Mouse (Mus musculus) liver, embryonic 16.5 days (tissue): Measurements from ENCODE around the gene Tas2r135. TPM values are rescaled to one million over a fixed set of nuclear protein-coding genes. Genes with fewer than 3 reads are reported as not detected.
A peak's percentile ranks its signal among the peaks of the same experiment; 100 is the strongest.

Experiments
- ATAC-seq: fragments of 200-750 bp; cut with Nextera tagmentation; 2 replicates; pipeline ENCODE4 v1.8.0; 2017; ENCODE audit warnings: low read depth, mild to moderate bottlenecking, moderate number of reproducible peaks, moderate library complexity
- H3K27ac ChIP-seq: fragments of 300-500 bp; sonication (generic); 2 replicates; pipeline ENCODE4 v1.5.1; 2014; ENCODE audit warnings: mild to moderate bottlenecking, low read length
- H3K27me3 ChIP-seq: fragments of 300-500 bp; sonication (generic); 2 replicates; pipeline ENCODE4 v1.6.1; 2014; ENCODE audit warnings: low read depth, low read length, mixed read lengths; ENCODE audit not compliant: control insufficient read depth, insufficient read depth
- H3K36me3 ChIP-seq: fragments of 300-500 bp; sonication (generic); 2 replicates; pipeline ENCODE4 v1.6.1; 2014; ENCODE audit warnings: mild to moderate bottlenecking; ENCODE audit not compliant: control insufficient read depth, insufficient read depth
- H3K4me1 ChIP-seq: fragments of 300-500 bp; sonication (generic); 2 replicates; pipeline ENCODE4 v1.6.1; 2014; ENCODE audit warnings: low read depth, low read length, mixed read lengths; ENCODE audit not compliant: control insufficient read depth
- H3K4me2 ChIP-seq: fragments of 300-500 bp; sonication (generic); 2 replicates; pipeline ENCODE4 v1.6.1; 2014; ENCODE audit warnings: low read depth, low read length, mixed read lengths
- H3K4me3 ChIP-seq: fragments of 300-500 bp; sonication (generic); 2 replicates; pipeline ENCODE4 v1.5.1; 2014; ENCODE audit warnings: low read depth, mild to moderate bottlenecking, low read length
- H3K9ac ChIP-seq: fragments of 300-500 bp; sonication (generic); 2 replicates; pipeline ENCODE4 v1.6.1; 2014; ENCODE audit warnings: low read depth, low read length
- H3K9me3 ChIP-seq: fragments of 300-500 bp; sonication (generic); replicated peaks from 2 replicates; pipeline ENCODE4 v1.6.1; 2016; ENCODE audit warnings: low read length; ENCODE audit not compliant: control insufficient read depth
- WGBS: fragments of 180-500 bp; shearing (Covaris S2); extraction: QIAGEN DNeasy Blood & Tissue Kit; methylation state at CpG from one replicate; pipeline ENCODE4 v1.1.7; 2014; ENCODE audit not compliant: insufficient replicate concordance; 5-methylcytosine and 5-hydroxymethylcytosine counted together
- polyA plus RNA-seq: library from polyadenylated mRNA; unstranded; fragments of >200 nt; fragmentation: Nextera tagmentation; extraction: Ambion mirVana; gene quantifications from 2 replicates; pipeline ENCODE4 v1.2.1, GENCODE M21; 2015

Tas2r135 gene
- polyA plus RNA-seq, 1 experiment from 2014 or later, result not detected

GRCm38 (mm10) chr6:42372421-42372815 is 32.8 kb upstream of the Tas2r135 start:
- peak overlapping the region; percentile 58 for H3K4me3 ChIP-seq
- no peaks in the 10 kb centered on the region for H3K27me3 ChIP-seq
- H3K9ac ChIP-seq, result no peak overlapping the region
- H3K27ac ChIP-seq, result peak overlapping the region; percentile 44
- no peaks in the 10 kb centered on the region; the same call in 1 of the 2 replicates for H3K4me1 ChIP-seq
- H3K36me3 ChIP-seq, result no peaks in the 10 kb centered on the region
- H3K4me2 ChIP-seq, result peak overlapping the region; percentile 66
- WGBS, result 47% methylated on average over 9 of the region's 9 CpGs
- ATAC-seq, result peak; percentile 2; the same call in 1 of the 2 replicates
- H3K9me3 ChIP-seq, result no peaks in the 10 kb centered on the region

- H3K9me3 ChIP-seq, result no peaks in the 10 kb centered on the region
- H3K9ac ChIP-seq, result peak within 1 kb of the TSS; percentile 52
- no peaks in the 10 kb centered on the region for H3K36me3 ChIP-seq
- ATAC-seq, result peak; percentile 85
- WGBS, result under 1% methylated on average over 34 of the region's 36 CpGs
- H3K4me2 ChIP-seq, result peak within 1 kb of the TSS; percentile 66
- H3K4me3 ChIP-seq, result peak within 1 kb of the TSS; percentile 58
- no peaks in the 10 kb centered on the region; the same call in 1 of the 2 replicates for H3K4me1 ChIP-seq
- peak within 1 kb of the TSS; percentile 87 for H3K27ac ChIP-seq
- no peaks in the 10 kb centered on the region for H3K27me3 ChIP-seq
These were observed 32.3 kb upstream of the Tas2r135 start, which contains the start of gene Epha1 for GRCm38 (mm10) chr6:42372816-42373547. Gene Epha1, minus strand, starts transcription at chr6:42373268.

- no peaks in the 10 kb centered on the region for H3K36me3 ChIP-seq
- H3K27ac ChIP-seq, result peak overlapping the region; percentile 37; the same call in 1 of the 2 replicates
- ATAC-seq, result no peak
- peak overlapping the region; percentile 66 for H3K4me2 ChIP-seq
- 31% methylated on average over 7 of the region's 7 CpGs for WGBS
- no peaks in the 10 kb centered on the region for H3K9me3 ChIP-seq
- peak overlapping the region; percentile 58 for H3K4me3 ChIP-seq
- H3K27me3 ChIP-seq, result no peaks in the 10 kb centered on the region
- no peaks in the 10 kb centered on the region; the same call in 1 of the 2 replicates for H3K4me1 ChIP-seq
- peak overlapping the region; percentile 52; the same call in 1 of the 2 replicates for H3K9ac ChIP-seq
These were observed 31.4 kb upstream of the Tas2r135 start for GRCm38 (mm10) chr6:42373669-42374430.

DNA sequence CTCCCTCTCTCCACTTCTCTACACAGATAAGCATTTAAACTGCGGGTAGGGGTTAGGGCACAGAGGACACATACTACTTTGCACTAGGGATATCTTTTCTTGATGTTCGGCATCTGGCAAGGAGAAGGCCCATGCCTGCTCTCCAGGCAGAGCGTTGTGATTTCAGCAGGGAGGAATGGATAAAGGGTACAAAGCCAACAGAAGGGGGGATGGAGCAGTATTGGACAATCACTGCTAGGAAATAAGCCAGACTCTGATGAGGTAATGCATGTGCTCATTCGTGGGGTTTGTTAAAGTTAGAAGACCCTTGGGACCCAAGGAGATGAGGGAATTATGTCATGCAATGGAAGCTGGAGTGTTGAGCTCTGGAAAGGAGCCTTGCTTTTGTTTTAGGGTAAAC is 30.5 kb upstream of the Tas2r135 start:
- Histone ChIP-seq H3K27ac (no peak overlapping the region), H3K9me3 (no peaks in the 10 kb centered on the region), H3K4me2 (no peak overlapping the region), H3K4me1 (no peaks in the 10 kb centered on the region; the same call in 1 of the 2 replicates), H3K9ac (no peak overlapping the region), H3K4me3 (no peak overlapping the region), H3K36me3 (no peaks in the 10 kb centered on the region), H3K27me3 (no peaks in the 10 kb centered on the region)
- no peak for ATAC-seq
- 54% methylated on average over 4 of the region's 4 CpGs for WGBS

DNA sequence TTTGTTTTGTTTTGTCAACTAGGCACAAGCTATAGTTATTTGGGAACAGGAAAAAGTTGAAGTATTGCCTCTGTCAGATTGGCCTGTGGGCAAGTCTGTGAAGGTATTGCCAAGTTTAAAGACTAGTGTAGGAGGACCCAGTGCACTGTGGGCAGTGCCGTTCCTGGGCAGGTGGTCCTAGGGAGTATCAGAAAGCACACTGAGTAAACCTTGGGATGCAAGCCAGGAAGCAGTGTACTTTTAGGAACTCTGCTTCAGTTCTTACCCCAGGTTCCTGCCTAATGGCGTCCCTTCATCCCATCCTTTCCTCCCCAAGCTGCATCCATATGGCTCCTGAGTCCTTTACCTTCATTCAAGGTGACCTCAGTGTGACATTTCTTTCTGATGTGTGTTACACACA is 30.1 kb upstream of the Tas2r135 start:
- Histone ChIP-seq H3K36me3 (no peaks in the 10 kb centered on the region), H3K27ac (no peak overlapping the region)

DNA sequence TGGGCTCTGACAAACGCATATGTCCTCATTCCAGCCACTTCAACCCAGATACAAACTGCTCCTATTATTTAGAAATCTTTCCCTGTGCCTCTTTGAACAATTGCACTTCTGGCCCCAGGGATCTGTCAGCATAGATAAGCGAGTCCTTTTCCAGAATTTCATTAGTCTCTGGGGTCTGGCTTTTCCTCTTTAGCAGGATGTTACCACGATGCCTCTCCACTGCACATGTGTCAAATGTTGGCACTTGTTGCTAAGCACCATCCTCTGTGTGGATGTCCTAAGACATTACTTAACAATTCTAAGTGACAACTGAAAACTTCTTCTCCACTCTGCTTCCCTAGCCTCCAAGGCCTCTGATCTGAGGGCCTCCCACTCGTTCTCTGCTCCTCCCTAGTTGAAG is 29.2 kb upstream of the Tas2r135 start:
- no peak for ATAC-seq
- H3K27me3 ChIP-seq, result no peaks in the 10 kb centered on the region
- H3K4me1 ChIP-seq, result no peaks in the 10 kb centered on the region; the same call in 1 of the 2 replicates
- WGBS, result 27% methylated on average over 4 of the region's 4 CpGs
- no peaks in the 10 kb centered on the region for H3K36me3 ChIP-seq
- H3K4me2 ChIP-seq, result no peak overlapping the region
- no peaks in the 10 kb centered on the region for H3K9me3 ChIP-seq
- H3K4me3 ChIP-seq, result no peak overlapping the region
- no peak overlapping the region for H3K27ac ChIP-seq
- H3K9ac ChIP-seq, result no peak overlapping the region

More for the DNA sequence above, 30.1 kb upstream of the Tas2r135 start:
- Histone ChIP-seq H3K4me3 (no peak overlapping the region), H3K4me2 (no peak overlapping the region), H3K9me3 (no peaks in the 10 kb centered on the region), H3K9ac (no peak overlapping the region), H3K27me3 (no peaks in the 10 kb centered on the region), H3K4me1 (no peaks in the 10 kb centered on the region; the same call in 1 of the 2 replicates)
- no peak for ATAC-seq
- 67% methylated on average over 2 of the region's 2 CpGs for WGBS

GRCm38 (mm10) chr6:42376504-42377019 is 28.7 kb upstream of the Tas2r135 start:
- Histone ChIP-seq H3K27ac (no peak overlapping the region), H3K9ac (no peak overlapping the region), H3K4me3 (no peak overlapping the region), H3K9me3 (no peaks in the 10 kb centered on the region), H3K27me3 (no peaks in the 10 kb centered on the region), H3K4me1 (no peaks in the 10 kb centered on the region; the same call in 1 of the 2 replicates), H3K4me2 (no peak overlapping the region), H3K36me3 (no peaks in the 10 kb centered on the region)
- 36% methylated on average over 6 of the region's 6 CpGs for WGBS
- ATAC-seq, result no peak

- H3K27me3 ChIP-seq, result no peaks in the 10 kb centered on the region
- WGBS, result 59% methylated on average over 5 of the region's 5 CpGs
- no peak for ATAC-seq
- no peak overlapping the region for H3K9ac ChIP-seq
- no peak overlapping the region for H3K4me2 ChIP-seq
- H3K4me1 ChIP-seq, result no peaks in the 10 kb centered on the region; the same call in 1 of the 2 replicates
- no peak overlapping the region for H3K4me3 ChIP-seq
- no peak overlapping the region for H3K27ac ChIP-seq
- no peaks in the 10 kb centered on the region for H3K9me3 ChIP-seq
- H3K36me3 ChIP-seq, result no peaks in the 10 kb centered on the region
These were observed 28.0 kb upstream of the Tas2r135 start for GRCm38 (mm10) chr6:42377280-42377679.
